Mouse (Mus musculus) R1 (cell line): Measurements from ENCODE around the gene Auts2.

Experiments
- DNase-seq: peaks from one replicate; pipeline ENCODE4 v3.0.0-alpha.2; 2018; ENCODE audit warnings: low read depth, low spot score

Gene Auts2

GRCm38 (mm10) chr5:132500817-132501231, 42.3 kb downstream of the Auts2 start:
- peak; percentile 19 for DNase-seq

- no peak for DNase-seq
These were observed 44.2 kb downstream of the Auts2 start for GRCm38 (mm10) chr5:132498896-132499295.

GRCm38 (mm10) chr5:132498045-132498444, 45.1 kb downstream of the Auts2 start:
- no peak for DNase-seq

GRCm38 (mm10) chr5:132492793-132493192, 50.4 kb downstream of the Auts2 start:
- no peak for DNase-seq

GRCm38 (mm10) chr5:132492040-132492439, 51.1 kb downstream of the Auts2 start:
- DNase-seq = no peak

- DNase-seq = peak; percentile 28
These were observed 51.6 kb downstream of the Auts2 start for GRCm38 (mm10) chr5:132491508-132491907.

GRCm38 (mm10) chr5:132490326-132490725, 52.8 kb downstream of the Auts2 start:
- no peak for DNase-seq

GRCm38 (mm10) chr5:132489736-132490313, 53.3 kb downstream of the Auts2 start:
- no peak for DNase-seq

- DNase-seq = no peak
These were observed 56.3 kb downstream of the Auts2 start for GRCm38 (mm10) chr5:132486831-132487230.

- no peak for DNase-seq
These were observed 57.1 kb downstream of the Auts2 start for GRCm38 (mm10) chr5:132485994-132486393.

- no peak for DNase-seq
These were observed 57.7 kb downstream of the Auts2 start for GRCm38 (mm10) chr5:132485448-132485847.

GRCm38 (mm10) chr5:132481476-132481875, 61.7 kb downstream of the Auts2 start:
- no peak for DNase-seq

- no peak for DNase-seq
These were observed 62.7 kb downstream of the Auts2 start for GRCm38 (mm10) chr5:132480461-132480860.

GRCm38 (mm10) chr5:132479227-132479857, 63.8 kb downstream of the Auts2 start:
- no peak for DNase-seq

- DNase-seq = peak; percentile 85
These were observed 65.6 kb downstream of the Auts2 start for GRCm38 (mm10) chr5:132477533-132477932.

GRCm38 (mm10) chr5:132472905-132473321, 70.2 kb downstream of the Auts2 start:
- DNase-seq = no peak

GRCm38 (mm10) chr5:132472184-132472829, 70.8 kb downstream of the Auts2 start:
- DNase-seq = no peak

- DNase-seq = no peak
These were observed 75.8 kb downstream of the Auts2 start for GRCm38 (mm10) chr5:132467364-132467743.

GRCm38 (mm10) chr5:132466427-132467363, 76.4 kb downstream of the Auts2 start:
- DNase-seq = no peak

GRCm38 (mm10) chr5:132462560-132462959, 80.6 kb downstream of the Auts2 start:
- no peak for DNase-seq

GRCm38 (mm10) chr5:132458498-132458897, 84.6 kb downstream of the Auts2 start:
- no peak for DNase-seq

GRCm38 (mm10) chr5:132452381-132452780, 90.8 kb downstream of the Auts2 start:
- DNase-seq = no peak
